Mouse (Mus musculus): ENCODE data around the gene Rab10. TPM values are rescaled to one million over a fixed set of nuclear protein-coding genes. Genes with fewer than 3 reads are reported as not detected.
A peak's percentile ranks its signal among the peaks of the same experiment; 100 is the strongest.

Gene Rab10
- polyA plus RNA-seq (2015; fragmentation: Nextera tagmentation; extraction: Ambion mirVana): 90.2 and 96.1 TPM in 2 replicates

GRCm38 (mm10) chr12:3309391-3310320 lies at the start of gene Rab10:
Gene Rab10, minus strand, starts transcription at chr12:3309969.
- Histone ChIP-seq H3K36me3 (no peaks in the 10 kb centered on the region), H3K4me3 (replicated peaks) (peak within 1 kb of the TSS; percentile 95), H3K9me3 (replicated peaks) (no peaks in the 10 kb centered on the region), H3K27me3 (no peaks in the 10 kb centered on the region), H3K27ac (replicated peaks) (peak within 1 kb of the TSS; percentile 97), H3K9ac (peak within 1 kb of the TSS; percentile 84), H3K4me2 (replicated peaks) (peak within 1 kb of the TSS; percentile 76), H3K4me1 (peaks cover 12% of the 10 kb centered on the region)
- WGBS: under 1% methylated on average over 108 of the region's 111 CpGs
- ATAC-seq (ENCODE audit: insufficient number of reproducible peaks, low FRiP score, low TSS enrichment, low read depth): peak; percentile 100

GRCm38 (mm10) chr12:3359302-3359701 lies 49.5 kb upstream of the Rab10 start:
- Histone ChIP-seq H3K9me3 (replicated peaks) (no peaks in the 10 kb centered on the region), H3K4me2 (replicated peaks) (no peak overlapping the region), H3K27me3 (no peaks in the 10 kb centered on the region), H3K27ac (replicated peaks) (no peak overlapping the region), H3K4me3 (replicated peaks) (no peak overlapping the region), H3K36me3 (no peaks in the 10 kb centered on the region), H3K4me1 (no peaks in the 10 kb centered on the region), H3K9ac (no peak overlapping the region)
- 23% methylated on average over 3 of the region's 3 CpGs for WGBS
- no peak; the same call in 1 of the 2 replicates for ATAC-seq (ENCODE audit: insufficient number of reproducible peaks, low FRiP score, low TSS enrichment, low read depth)

GRCm38 (mm10) chr12:3356824-3357223 lies 47.1 kb upstream of the Rab10 start:
- no peak for ATAC-seq (ENCODE audit: insufficient number of reproducible peaks, low FRiP score, low TSS enrichment, low read depth)
- H3K36me3 ChIP-seq: no peaks in the 10 kb centered on the region
- H3K9me3 ChIP-seq (replicated peaks): no peaks in the 10 kb centered on the region
- no peak overlapping the region for H3K9ac ChIP-seq
- H3K4me1 ChIP-seq: no peaks in the 10 kb centered on the region
- peak overlapping the region; percentile 21; the same call in 1 of the 2 replicates for H3K4me2 ChIP-seq (replicated peaks)
- H3K27me3 ChIP-seq: no peaks in the 10 kb centered on the region
- no peak overlapping the region for H3K27ac ChIP-seq (replicated peaks)
- 61% methylated on average over 16 of the region's 16 CpGs for WGBS
- H3K4me3 ChIP-seq (replicated peaks): peak overlapping the region; percentile 10

GRCm38 (mm10) chr12:3355068-3355467 lies 45.3 kb upstream of the Rab10 start:
- no peak overlapping the region for H3K4me2 ChIP-seq (replicated peaks)
- H3K27me3 ChIP-seq: no peaks in the 10 kb centered on the region
- 79% methylated on average over 8 of the region's 8 CpGs for WGBS
- no peak overlapping the region for H3K4me3 ChIP-seq (replicated peaks)
- no peak overlapping the region for H3K27ac ChIP-seq (replicated peaks)
- H3K9ac ChIP-seq: no peak overlapping the region
- no peaks in the 10 kb centered on the region for H3K4me1 ChIP-seq
- H3K9me3 ChIP-seq (replicated peaks): no peaks in the 10 kb centered on the region
- no peak for ATAC-seq (ENCODE audit: insufficient number of reproducible peaks, low FRiP score, low TSS enrichment, low read depth)
- no peaks in the 10 kb centered on the region for H3K36me3 ChIP-seq

- Histone ChIP-seq H3K9me3 (replicated peaks) (no peaks in the 10 kb centered on the region), H3K36me3 (no peaks in the 10 kb centered on the region), H3K27me3 (no peaks in the 10 kb centered on the region), H3K9ac (no peak overlapping the region), H3K27ac (replicated peaks) (no peak overlapping the region), H3K4me1 (no peaks in the 10 kb centered on the region), H3K4me2 (replicated peaks) (no peak overlapping the region), H3K4me3 (replicated peaks) (no peak overlapping the region)
- 78% methylated on average over 6 of the region's 6 CpGs for WGBS
- no peak for ATAC-seq (ENCODE audit: insufficient number of reproducible peaks, low FRiP score, low TSS enrichment, low read depth)
Measured at GRCm38 (mm10) chr12:3352216-3352615, 42.4 kb upstream of the Rab10 start.

GRCm38 (mm10) chr12:3350136-3350535 lies 40.4 kb upstream of the Rab10 start:
- H3K4me1 ChIP-seq: no peaks in the 10 kb centered on the region
- no peak overlapping the region for H3K27ac ChIP-seq (replicated peaks)
- no peaks in the 10 kb centered on the region for H3K9me3 ChIP-seq (replicated peaks)
- H3K9ac ChIP-seq: no peak overlapping the region
- no peaks in the 10 kb centered on the region for H3K36me3 ChIP-seq
- no peak overlapping the region for H3K4me2 ChIP-seq (replicated peaks)
- no peak for ATAC-seq (ENCODE audit: insufficient number of reproducible peaks, low FRiP score, low TSS enrichment, low read depth)
- 55% methylated on average over 5 of the region's 5 CpGs for WGBS
- H3K4me3 ChIP-seq (replicated peaks): no peak overlapping the region
- H3K27me3 ChIP-seq: no peaks in the 10 kb centered on the region

GRCm38 (mm10) chr12:3349387-3349786 lies 39.6 kb upstream of the Rab10 start:
- H3K9me3 ChIP-seq (replicated peaks): no peaks in the 10 kb centered on the region
- H3K4me3 ChIP-seq (replicated peaks): no peak overlapping the region
- H3K9ac ChIP-seq: no peak overlapping the region
- H3K4me1 ChIP-seq: no peaks in the 10 kb centered on the region
- 78% methylated on average over 2 of the region's 3 CpGs for WGBS
- no peaks in the 10 kb centered on the region for H3K27me3 ChIP-seq
- H3K4me2 ChIP-seq (replicated peaks): no peak overlapping the region
- ATAC-seq (ENCODE audit: insufficient number of reproducible peaks, low FRiP score, low TSS enrichment, low read depth): no peak
- H3K27ac ChIP-seq (replicated peaks): no peak overlapping the region
- H3K36me3 ChIP-seq: no peaks in the 10 kb centered on the region

- H3K4me2 ChIP-seq (replicated peaks): no peak overlapping the region
- H3K4me1 ChIP-seq: no peaks in the 10 kb centered on the region
- no peak overlapping the region for H3K4me3 ChIP-seq (replicated peaks)
- H3K27me3 ChIP-seq: no peaks in the 10 kb centered on the region
- no peaks in the 10 kb centered on the region for H3K9me3 ChIP-seq (replicated peaks)
- ATAC-seq (ENCODE audit: insufficient number of reproducible peaks, low FRiP score, low TSS enrichment, low read depth): no peak
- no peak overlapping the region for H3K27ac ChIP-seq (replicated peaks)
- no peak overlapping the region for H3K9ac ChIP-seq
- no peaks in the 10 kb centered on the region for H3K36me3 ChIP-seq
Measured at GRCm38 (mm10) chr12:3347682-3348081, 37.9 kb upstream of the Rab10 start.

- Histone ChIP-seq H3K9me3 (replicated peaks) (no peaks in the 10 kb centered on the region), H3K4me3 (replicated peaks) (no peak overlapping the region), H3K4me1 (no peaks in the 10 kb centered on the region), H3K9ac (no peak overlapping the region), H3K36me3 (no peaks in the 10 kb centered on the region), H3K27me3 (no peaks in the 10 kb centered on the region), H3K4me2 (replicated peaks) (no peak overlapping the region), H3K27ac (replicated peaks) (no peak overlapping the region)
- no peak for ATAC-seq (ENCODE audit: insufficient number of reproducible peaks, low FRiP score, low TSS enrichment, low read depth)
- WGBS: 79% methylated on average over 5 of the region's 5 CpGs
Measured at GRCm38 (mm10) chr12:3345038-3345437, 35.3 kb upstream of the Rab10 start.

- H3K4me3 ChIP-seq (replicated peaks): no peak overlapping the region
- H3K4me1 ChIP-seq: no peaks in the 10 kb centered on the region
- H3K9ac ChIP-seq: no peak overlapping the region
- H3K27ac ChIP-seq (replicated peaks): no peak overlapping the region
- H3K9me3 ChIP-seq (replicated peaks): no peaks in the 10 kb centered on the region
- H3K36me3 ChIP-seq: no peaks in the 10 kb centered on the region
- 87% methylated on average over 2 of the region's 2 CpGs for WGBS
- H3K27me3 ChIP-seq: no peaks in the 10 kb centered on the region
- H3K4me2 ChIP-seq (replicated peaks): no peak overlapping the region
- ATAC-seq (ENCODE audit: insufficient number of reproducible peaks, low FRiP score, low TSS enrichment, low read depth): no peak
Measured at GRCm38 (mm10) chr12:3344155-3344554, 34.4 kb upstream of the Rab10 start.

- Histone ChIP-seq H3K9me3 (replicated peaks) (no peaks in the 10 kb centered on the region), H3K36me3 (no peaks in the 10 kb centered on the region), H3K27me3 (no peaks in the 10 kb centered on the region), H3K4me3 (replicated peaks) (no peak overlapping the region), H3K9ac (no peak overlapping the region), H3K27ac (replicated peaks) (no peak overlapping the region), H3K4me1 (no peaks in the 10 kb centered on the region), H3K4me2 (replicated peaks) (no peak overlapping the region)
- WGBS: 70% methylated on average over 1 of the region's 1 CpGs
- ATAC-seq (ENCODE audit: insufficient number of reproducible peaks, low FRiP score, low TSS enrichment, low read depth): no peak
Measured at GRCm38 (mm10) chr12:3338931-3339330, 29.2 kb upstream of the Rab10 start.

- Histone ChIP-seq H3K36me3 (no peaks in the 10 kb centered on the region), H3K9me3 (replicated peaks) (no peaks in the 10 kb centered on the region), H3K4me1 (no peaks in the 10 kb centered on the region), H3K9ac (no peak overlapping the region), H3K4me2 (replicated peaks) (no peak overlapping the region), H3K27me3 (no peaks in the 10 kb centered on the region), H3K27ac (replicated peaks) (peak overlapping the region; percentile 51; the same call in 1 of the 2 replicates), H3K4me3 (replicated peaks) (no peak overlapping the region)
- WGBS: 75% methylated on average over 4 of the region's 4 CpGs
- no peak for ATAC-seq (ENCODE audit: insufficient number of reproducible peaks, low FRiP score, low TSS enrichment, low read depth)
Measured at GRCm38 (mm10) chr12:3329677-3330076, 19.9 kb upstream of the Rab10 start.
